Mouse (Mus musculus) limb, embryonic 12.5 days (tissue): ENCODE results near the gene Insc. TPM values are rescaled to one million over a fixed set of nuclear protein-coding genes. Genes with fewer than 3 reads are reported as not detected.

Experiments
- ATAC-seq: fragments of 200-750 bp; cut with Nextera tagmentation; 2 replicates; pipeline ENCODE4 v1.8.0; 2017; ENCODE audit warnings: low read depth, moderate TSS enrichment; ENCODE audit not compliant: insufficient number of reproducible peaks, insufficient read depth, low FRiP score, low TSS enrichment
- H3K27ac ChIP-seq: fragments of 300-500 bp; sonication (generic); 2 replicates; pipeline ENCODE4 v1.5.1; 2016; ENCODE audit warnings: mild to moderate bottlenecking, moderate library complexity
- H3K27me3 ChIP-seq: fragments of 300-500 bp; sonication (generic); 2 replicates; pipeline ENCODE4 v1.6.1; 2016; ENCODE audit warnings: mild to moderate bottlenecking, moderate library complexity
- H3K36me3 ChIP-seq: fragments of 300-500 bp; sonication (generic); 2 replicates; pipeline ENCODE4 v1.6.1; 2016; ENCODE audit warnings: mild to moderate bottlenecking, moderate library complexity
- H3K4me1 ChIP-seq: fragments of 300-500 bp; sonication (generic); replicated peaks from 2 replicates; pipeline ENCODE4 v1.6.1; 2016
- H3K4me2 ChIP-seq: fragments of 300-500 bp; sonication (generic); 2 replicates; pipeline ENCODE4 v1.6.1; 2016; ENCODE audit warnings: mild to moderate bottlenecking, moderate library complexity
- H3K4me3 ChIP-seq: fragments of 300-500 bp; sonication (generic); replicated peaks from 2 replicates; pipeline ENCODE4 v1.5.1; 2016; ENCODE audit warnings: mild to moderate bottlenecking
- H3K9ac ChIP-seq: fragments of 300-500 bp; sonication (generic); replicated peaks from 2 replicates; pipeline ENCODE4 v1.6.1; 2016; ENCODE audit warnings: mild to moderate bottlenecking, moderate library complexity
- H3K9me3 ChIP-seq: fragments of 300-500 bp; sonication (generic); 2 replicates; pipeline ENCODE4 v1.6.1; 2016; ENCODE audit warnings: mild to moderate bottlenecking, moderate library complexity
- WGBS: fragments of 180-500 bp; shearing (Covaris S2); methylation state at CpG from one replicate; pipeline ENCODE4 v1.1.7; 2016; 5-methylcytosine and 5-hydroxymethylcytosine counted together
- polyA plus RNA-seq: library from polyadenylated mRNA; unstranded; fragments of >200 nt; fragmentation: Nextera tagmentation; extraction: Ambion mirVana; gene quantifications from 2 replicates; pipeline ENCODE4 v1.2.1, GENCODE M21; 2016

Gene Insc
- polyA plus RNA-seq, 1 experiment from 2014 or later = 0.93 TPM

DNA sequence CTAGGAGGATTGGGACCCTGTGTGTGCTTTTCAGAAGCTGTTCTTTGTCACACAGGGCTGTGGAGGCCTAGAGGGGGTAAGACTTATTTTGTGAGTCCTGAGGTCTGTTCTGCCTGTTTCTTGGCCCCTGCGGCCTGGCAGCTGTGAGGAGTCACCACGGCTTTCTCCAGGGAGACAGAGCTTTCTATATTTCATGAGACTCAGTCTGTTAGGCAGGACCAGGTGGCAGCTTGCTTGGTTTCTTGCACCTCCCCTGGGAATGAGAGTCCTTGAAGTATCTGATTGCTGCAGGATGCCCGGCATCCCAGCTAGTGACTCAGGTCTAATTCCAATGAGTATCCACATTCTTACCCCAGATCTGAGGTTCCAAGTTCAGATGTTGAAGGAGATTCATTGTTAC lies 21.8 kb downstream of the Insc start:
- no peak for ATAC-seq
- Histone ChIP-seq H3K36me3 (no peaks in the 10 kb centered on the region), H3K4me1 (no peaks in the 10 kb centered on the region), H3K27ac (no peak overlapping the region), H3K9ac (no peak overlapping the region), H3K4me3 (no peak overlapping the region), H3K9me3 (no peaks in the 10 kb centered on the region), H3K4me2 (no peak overlapping the region), H3K27me3 (no peaks in the 10 kb centered on the region)
- WGBS = 78% methylated on average over 3 of the region's 3 CpGs

DNA sequence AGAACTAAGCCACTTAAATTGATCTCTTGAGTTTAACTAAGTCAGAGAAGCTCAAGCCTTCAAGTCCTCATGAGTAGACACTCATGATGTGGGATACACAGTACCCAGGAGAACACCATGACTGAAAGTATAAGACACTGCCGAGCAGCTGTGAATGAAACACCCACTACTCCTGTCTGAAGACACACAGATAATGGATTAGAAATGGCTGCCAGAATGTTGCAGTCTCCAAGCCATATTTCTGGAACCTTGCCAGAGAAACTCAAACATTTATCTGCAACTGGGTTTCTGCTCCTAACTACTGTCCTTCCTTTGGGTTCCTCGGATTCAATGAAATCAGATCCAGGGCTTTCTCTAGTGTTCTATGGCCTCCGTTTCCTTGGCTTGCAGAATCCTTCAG lies 23.0 kb downstream of the Insc start:
- no peak overlapping the region for H3K9ac ChIP-seq
- no peaks in the 10 kb centered on the region for H3K36me3 ChIP-seq
- H3K27ac ChIP-seq = no peak overlapping the region
- no peaks in the 10 kb centered on the region for H3K27me3 ChIP-seq
- no peaks in the 10 kb centered on the region for H3K4me1 ChIP-seq
- H3K9me3 ChIP-seq = no peaks in the 10 kb centered on the region
- no peak overlapping the region for H3K4me2 ChIP-seq
- no peak overlapping the region for H3K4me3 ChIP-seq
- ATAC-seq = no peak
- 80% methylated on average over 3 of the region's 3 CpGs for WGBS

DNA sequence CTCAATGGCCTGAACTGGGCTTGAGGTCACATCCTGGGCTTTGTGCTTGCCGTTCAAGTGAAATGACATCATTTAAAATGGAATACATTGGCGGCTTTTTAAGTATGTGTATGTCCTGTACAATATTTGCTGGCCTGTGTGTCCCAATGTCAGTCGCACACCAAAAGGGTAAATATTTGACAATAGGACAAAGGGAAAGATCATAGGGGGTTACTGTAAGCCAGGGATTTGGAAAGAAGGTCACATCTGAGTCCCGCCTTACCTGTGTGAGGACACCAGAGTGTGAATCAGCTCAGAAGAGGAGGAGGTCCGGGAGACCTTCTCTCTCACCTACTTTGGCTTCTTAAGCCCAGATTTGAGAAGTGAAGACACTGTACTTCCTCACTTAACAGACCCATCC lies 25.0 kb downstream of the Insc start:
- no peak overlapping the region for H3K9ac ChIP-seq
- H3K4me2 ChIP-seq = no peak overlapping the region
- no peak overlapping the region for H3K4me3 ChIP-seq
- H3K27me3 ChIP-seq = no peaks in the 10 kb centered on the region
- H3K27ac ChIP-seq = no peak overlapping the region
- H3K4me1 ChIP-seq = no peaks in the 10 kb centered on the region
- no peaks in the 10 kb centered on the region for H3K36me3 ChIP-seq
- 91% methylated on average over 5 of the region's 5 CpGs for WGBS
- H3K9me3 ChIP-seq = no peaks in the 10 kb centered on the region
- ATAC-seq = no peak

DNA sequence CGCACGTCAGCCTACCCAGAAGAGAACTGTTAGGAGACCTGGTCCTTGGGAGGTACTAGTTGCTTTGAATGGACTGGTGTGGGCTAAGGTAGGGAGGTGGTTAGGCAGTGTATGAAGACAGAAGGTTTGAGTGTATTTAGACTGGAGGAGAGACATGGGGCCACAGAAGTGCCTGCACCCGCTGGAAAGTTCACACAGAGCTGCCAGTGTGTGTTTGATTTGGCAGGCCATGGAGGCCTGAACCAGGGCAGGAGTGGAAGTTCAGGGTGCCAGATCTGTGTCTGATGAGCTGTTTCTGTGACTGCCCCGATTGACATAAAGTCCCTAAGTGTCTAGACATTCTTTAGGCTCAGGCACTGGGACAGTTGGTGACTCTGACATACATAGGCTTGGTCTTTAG lies 25.5 kb downstream of the Insc start:
- Histone ChIP-seq H3K36me3 (no peaks in the 10 kb centered on the region), H3K4me3 (no peak overlapping the region), H3K27ac (no peak overlapping the region), H3K9me3 (no peaks in the 10 kb centered on the region), H3K4me2 (no peak overlapping the region), H3K9ac (no peak overlapping the region), H3K27me3 (no peaks in the 10 kb centered on the region), H3K4me1 (no peaks in the 10 kb centered on the region)
- 82% methylated on average over 4 of the region's 4 CpGs for WGBS
- ATAC-seq = no peak

DNA sequence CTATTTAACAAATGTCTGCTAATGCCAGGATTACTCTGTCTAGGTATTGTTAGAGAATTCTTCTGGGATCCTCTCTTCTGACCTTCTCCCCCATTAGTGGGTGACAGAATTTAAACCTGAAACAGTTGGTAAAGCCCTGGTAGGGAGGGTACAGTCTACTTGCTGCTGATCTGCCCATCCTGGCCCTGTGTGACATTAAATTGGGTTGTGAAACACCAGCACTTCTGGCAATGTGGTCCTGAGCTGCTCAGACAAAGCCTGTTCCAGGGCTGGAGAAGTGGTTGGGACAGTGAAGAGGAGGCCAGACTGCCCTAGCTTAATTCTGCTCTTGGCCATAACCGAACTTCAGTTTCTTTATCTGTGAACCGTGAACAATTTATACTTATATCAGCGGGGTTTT lies 27.1 kb downstream of the Insc start:
- H3K4me3 ChIP-seq = no peak overlapping the region
- H3K27ac ChIP-seq = no peak overlapping the region
- no peaks in the 10 kb centered on the region for H3K4me1 ChIP-seq
- H3K9me3 ChIP-seq = no peaks in the 10 kb centered on the region
- H3K9ac ChIP-seq = no peak overlapping the region
- 91% methylated on average over 3 of the region's 3 CpGs for WGBS
- no peaks in the 10 kb centered on the region for H3K36me3 ChIP-seq
- H3K27me3 ChIP-seq = no peaks in the 10 kb centered on the region
- H3K4me2 ChIP-seq = no peak overlapping the region
- no peak for ATAC-seq

DNA sequence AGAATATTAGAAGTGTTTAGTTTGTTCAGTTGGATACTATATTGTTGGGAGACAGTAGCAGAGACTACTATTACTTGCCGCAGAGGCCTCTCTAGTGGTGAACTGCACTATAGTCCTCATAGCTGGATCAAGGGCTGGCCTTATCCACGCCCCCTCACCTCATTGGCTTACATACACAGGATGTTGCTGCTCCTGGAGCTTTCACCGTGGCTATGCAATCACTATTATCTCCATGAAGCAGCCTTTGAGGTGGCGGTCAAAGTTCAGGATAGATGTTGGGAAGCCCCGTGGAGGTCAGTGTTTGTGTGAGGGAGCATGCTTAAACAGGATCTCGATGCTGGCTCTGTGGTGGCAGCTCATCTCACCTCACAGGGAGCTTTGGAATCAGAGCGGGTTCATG lies 28.3 kb downstream of the Insc start:
- no peak for ATAC-seq
- 77% methylated on average over 7 of the region's 7 CpGs for WGBS

DNA sequence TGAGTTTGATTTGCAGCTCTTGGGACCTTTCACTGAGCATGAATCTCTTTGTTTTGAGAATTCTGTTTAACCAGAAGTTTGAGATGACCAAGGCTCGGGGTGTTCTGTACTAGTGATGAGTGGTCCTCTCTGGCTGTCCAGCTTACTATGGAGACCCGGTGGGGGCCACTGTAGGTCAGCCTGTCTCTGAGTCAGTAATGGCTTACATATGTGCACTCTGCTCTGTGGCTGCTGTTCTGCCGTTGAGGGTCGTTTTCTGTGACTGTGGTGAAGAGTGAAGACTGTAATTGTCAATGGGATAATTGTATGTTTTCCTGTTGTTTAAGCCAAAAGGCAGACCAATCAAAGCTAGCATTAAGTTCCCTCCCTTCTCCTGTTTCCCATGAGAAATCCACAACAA lies 30.3 kb downstream of the Insc start:
- Histone ChIP-seq H3K4me2 (no peak overlapping the region), H3K4me1 (no peaks in the 10 kb centered on the region), H3K27me3 (no peaks in the 10 kb centered on the region), H3K36me3 (no peaks in the 10 kb centered on the region), H3K4me3 (no peak overlapping the region), H3K27ac (no peak overlapping the region), H3K9me3 (no peaks in the 10 kb centered on the region), H3K9ac (no peak overlapping the region)
- ATAC-seq = no peak
- 18% methylated on average over 4 of the region's 4 CpGs for WGBS

More for the DNA sequence above, 28.3 kb downstream of the Insc start:
- Histone ChIP-seq H3K9me3 (no peaks in the 10 kb centered on the region), H3K27ac (no peak overlapping the region), H3K9ac (no peak overlapping the region), H3K27me3 (no peaks in the 10 kb centered on the region), H3K4me2 (no peak overlapping the region), H3K36me3 (no peaks in the 10 kb centered on the region), H3K4me1 (no peaks in the 10 kb centered on the region), H3K4me3 (no peak overlapping the region)

DNA sequence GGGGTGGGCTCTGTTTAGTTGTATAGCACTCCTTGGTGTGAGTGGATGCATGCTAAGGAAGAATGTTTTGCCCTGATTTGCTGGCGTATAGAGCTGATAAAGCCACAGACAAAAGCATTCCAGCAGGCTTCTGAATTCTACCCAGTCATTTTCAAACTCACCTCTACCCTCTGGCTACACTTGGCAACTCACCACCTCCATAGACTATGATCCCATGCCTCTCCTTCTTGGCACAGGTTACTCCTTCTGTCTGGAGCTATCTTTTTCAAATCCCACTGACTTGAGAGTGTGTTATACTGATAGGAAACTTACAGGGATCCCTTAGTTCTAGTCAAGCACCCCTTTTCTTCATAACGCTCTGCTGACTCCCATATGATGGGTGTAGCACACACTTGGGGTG lies 32.4 kb downstream of the Insc start:
- WGBS = 79% methylated on average over 2 of the region's 2 CpGs
- H3K4me2 ChIP-seq = no peak overlapping the region
- H3K27me3 ChIP-seq = no peaks in the 10 kb centered on the region
- ATAC-seq = no peak
- no peak overlapping the region for H3K9ac ChIP-seq
- no peak overlapping the region for H3K27ac ChIP-seq
- H3K36me3 ChIP-seq = no peaks in the 10 kb centered on the region
- H3K4me3 ChIP-seq = no peak overlapping the region
- H3K9me3 ChIP-seq = no peaks in the 10 kb centered on the region
- no peaks in the 10 kb centered on the region for H3K4me1 ChIP-seq

DNA sequence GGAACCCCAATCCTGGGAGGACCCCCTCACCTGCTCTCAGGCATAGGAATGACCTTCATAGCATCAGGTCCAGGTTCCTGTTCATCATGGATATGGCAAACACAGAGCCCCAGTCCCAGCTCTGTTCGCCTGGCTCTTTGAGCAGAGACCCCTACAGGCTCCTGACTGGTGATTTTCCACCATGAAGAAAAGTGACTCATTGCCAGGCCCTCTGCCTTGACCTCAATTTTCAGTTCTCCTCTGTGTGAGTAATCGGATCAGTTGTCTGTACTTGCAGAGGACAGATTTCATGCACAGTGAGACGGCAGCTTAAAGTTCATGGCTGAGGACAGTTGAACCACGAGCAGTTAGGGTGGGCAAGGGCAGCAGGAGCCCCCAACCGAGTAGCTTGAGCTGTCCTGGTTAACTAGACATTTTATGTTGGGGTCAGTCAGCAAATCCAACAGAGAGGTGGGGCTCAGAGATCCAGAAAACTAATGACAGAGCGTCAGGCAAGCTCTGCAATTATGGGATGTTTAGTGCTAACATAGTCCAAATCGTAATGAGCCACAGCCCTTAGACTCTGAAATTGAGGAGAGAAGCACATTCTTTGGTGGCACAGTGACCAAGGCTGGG lies 34.8 kb downstream of the Insc start:
- WGBS = 79% methylated on average over 7 of the region's 7 CpGs
- Histone ChIP-seq H3K4me1 (no peaks in the 10 kb centered on the region), H3K36me3 (no peaks in the 10 kb centered on the region), H3K27ac (no peak overlapping the region), H3K4me2 (no peak overlapping the region), H3K9me3 (no peaks in the 10 kb centered on the region), H3K27me3 (no peaks in the 10 kb centered on the region), H3K9ac (no peak overlapping the region), H3K4me3 (no peak overlapping the region)
- ATAC-seq = no peak

DNA sequence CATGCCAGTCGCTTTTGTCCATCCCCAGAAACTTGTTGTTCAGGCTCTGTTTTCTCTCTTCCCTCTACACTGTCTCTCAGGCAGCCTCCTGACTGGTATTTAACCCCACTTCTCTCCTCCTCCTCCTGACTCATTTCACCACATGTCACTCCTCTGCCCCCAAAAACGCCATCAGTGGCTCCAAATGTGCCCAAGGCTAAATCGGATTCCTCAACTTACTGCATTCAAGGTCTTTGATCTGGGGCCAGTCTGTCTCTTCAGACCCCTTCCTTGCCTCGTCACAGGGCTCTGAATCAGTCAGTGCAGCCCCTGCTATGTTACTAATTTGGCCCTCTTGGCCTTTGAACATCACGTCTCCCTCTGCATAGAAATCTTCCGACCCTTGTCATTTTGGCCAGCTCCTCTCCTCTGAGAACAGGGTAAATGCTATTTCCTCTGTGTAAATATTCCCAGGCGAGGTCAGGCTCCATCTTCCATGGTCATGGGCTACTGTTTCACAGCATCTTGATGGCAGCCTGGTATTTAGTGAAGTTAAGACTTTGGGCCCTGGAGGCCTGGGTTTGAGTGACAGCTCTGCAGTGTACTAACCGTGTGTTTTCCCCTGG lies 35.7 kb downstream of the Insc start:
- H3K27ac ChIP-seq = no peak overlapping the region
- WGBS = 43% methylated on average over 8 of the region's 8 CpGs

DNA sequence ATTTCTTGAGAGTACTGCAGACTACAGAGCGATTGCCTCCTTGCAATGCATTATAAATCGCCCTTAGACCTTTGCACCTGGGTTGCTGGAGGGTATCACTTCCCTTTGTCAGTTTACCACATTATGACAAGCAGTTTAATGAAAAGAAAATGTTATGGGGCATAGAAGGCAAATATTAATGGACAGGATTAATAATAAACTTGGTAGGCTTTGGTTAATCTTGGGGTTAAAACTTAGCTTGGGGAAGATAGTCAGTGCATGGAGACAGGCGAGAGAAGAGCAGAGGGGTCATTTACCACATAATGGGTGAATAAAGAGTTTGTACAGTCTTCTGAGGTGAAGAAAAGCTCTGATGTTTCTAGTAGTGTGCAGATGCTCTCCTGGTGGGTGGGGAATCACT lies 39.8 kb downstream of the Insc start:
- H3K9me3 ChIP-seq = no peaks in the 10 kb centered on the region
- no peaks in the 10 kb centered on the region for H3K36me3 ChIP-seq
- no peaks in the 10 kb centered on the region for H3K4me1 ChIP-seq
- no peak overlapping the region for H3K4me3 ChIP-seq
- 84% methylated on average over 3 of the region's 3 CpGs for WGBS
- no peak overlapping the region for H3K27ac ChIP-seq
- no peak overlapping the region for H3K4me2 ChIP-seq
- no peaks in the 10 kb centered on the region for H3K27me3 ChIP-seq
- no peak for ATAC-seq
- H3K9ac ChIP-seq = no peak overlapping the region

More for the DNA sequence above, 35.7 kb downstream of the Insc start:
- no peak overlapping the region for H3K9ac ChIP-seq
- no peaks in the 10 kb centered on the region for H3K36me3 ChIP-seq
- ATAC-seq = no peak
- H3K9me3 ChIP-seq = no peaks in the 10 kb centered on the region
- no peaks in the 10 kb centered on the region for H3K4me1 ChIP-seq
- H3K27me3 ChIP-seq = no peaks in the 10 kb centered on the region
- no peak overlapping the region for H3K4me2 ChIP-seq
- H3K4me3 ChIP-seq = no peak overlapping the region

DNA sequence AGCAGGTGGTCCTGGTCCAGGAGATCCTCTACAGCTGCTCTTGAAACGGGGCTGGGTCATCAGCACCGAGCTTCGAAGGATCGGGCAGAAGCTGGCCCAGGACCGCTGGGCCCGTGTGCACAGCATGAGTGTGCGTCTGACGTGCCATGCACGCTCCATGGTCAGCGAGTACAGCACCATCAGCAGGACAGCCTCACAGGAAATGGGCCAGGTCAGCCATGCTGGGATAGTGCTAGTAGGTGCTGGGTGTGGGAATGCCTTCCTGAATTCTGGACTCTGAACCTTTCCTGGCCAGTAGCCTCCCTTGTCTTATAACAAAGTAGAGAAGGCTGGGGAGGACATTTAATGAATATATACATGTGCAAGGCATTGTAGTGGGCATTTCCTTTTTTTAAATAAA lies 47.6 kb downstream of the Insc start:
- Histone ChIP-seq H3K36me3 (no peaks in the 10 kb centered on the region), H3K4me1 (no peaks in the 10 kb centered on the region), H3K4me3 (no peak overlapping the region), H3K4me2 (no peak overlapping the region), H3K27me3 (0 out of 2 replicates have a peak, but pooled peaks cover 3% of the 10 kb centered on the region), H3K27ac (no peak overlapping the region), H3K9ac (no peak overlapping the region), H3K9me3 (no peaks in the 10 kb centered on the region)
- ATAC-seq = no peak
- 92% methylated on average over 10 of the region's 10 CpGs for WGBS
